8 mouse cellular contexts compared by ENCODE assay signal in the genomic region with DNA sequence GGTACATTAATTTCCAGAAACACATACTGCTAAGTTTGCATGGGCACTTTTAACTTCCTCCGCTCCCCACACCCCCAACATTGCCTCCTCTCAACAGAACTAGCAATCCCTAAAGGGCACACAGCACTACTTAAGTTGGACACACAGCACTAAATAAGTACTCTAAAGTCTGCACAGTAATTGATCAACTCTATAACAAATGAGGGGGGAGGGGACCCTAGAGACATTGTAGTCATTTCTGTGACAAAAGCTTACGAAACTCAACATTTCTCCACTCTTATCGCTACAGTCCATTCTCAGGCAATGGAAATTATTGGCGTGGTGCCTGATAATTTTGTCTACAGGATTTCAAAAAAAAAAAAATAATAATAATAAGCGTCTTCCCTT. TPM values are rescaled to one million over a fixed set of nuclear protein-coding genes. Genes with fewer than 3 reads are reported as not detected.
DNase-seq lines count a peak whose midpoint lies in the region; ATAC-seq lines count a peak whose summit lies in the region.

No protein-coding gene starts in this region.

- peak overlapping the region; percentile 86 for H3K27ac ChIP-seq in lung, embryonic 15.5 days
- H3K27ac ChIP-seq in embryonic facial prominence, embryonic 10.5 days (replicated peaks): 0 out of 2 replicates have a peak overlapping the region, but pooled peaks have one; percentile 44

- peaks cover 10% of the 10 kb centered on the region for H3K4me1 ChIP-seq in lung, embryonic 15.5 days
- peaks cover 23% of the 10 kb centered on the region for H3K4me1 ChIP-seq in embryonic facial prominence, embryonic 10.5 days

- peak overlapping the region; percentile 63 for H3K4me3 ChIP-seq in lung, embryonic 15.5 days
- H3K4me3 ChIP-seq in embryonic facial prominence, embryonic 10.5 days: peak overlapping the region; percentile 70

- no peaks in the 10 kb centered on the region for H3K9me3 ChIP-seq in lung, embryonic 15.5 days
- no peaks in the 10 kb centered on the region for H3K9me3 ChIP-seq in embryonic facial prominence, embryonic 10.5 days

- DNase-seq in lung, postnatal 25 days (ENCODE audit: low spot score): no peak
- no peak for DNase-seq in embryonic facial prominence, embryonic 10.5 days (ENCODE audit: low spot score)
- DNase-seq in heart, postnatal 10 days: peak; percentile 43 to 51
- DNase-seq in lung, postnatal 36 days: peak; percentile 43
- DNase-seq in frontal cortex, postnatal 10 days (ENCODE audit: low spot score in 2 of 2): no peak
- DNase-seq in urinary bladder, adult 18-20 months (ENCODE audit: low spot score in 2 of 2): no peak

- no peak for ATAC-seq in lung, embryonic 15.5 days (ENCODE audit: borderline replicate concordance, extremely low read depth, low FRiP score, low TSS enrichment)
- ATAC-seq in monocyte, adult 5-6 weeks (replicated peaks; ENCODE audit: insufficient number of reproducible peaks, low FRiP score, low TSS enrichment, poor library complexity, severe bottlenecking): no peak

- intact Hi-C loops in heart, postnatal 10 days (cut with DNase I): loop anchor here (1.0 kb wide), 1 partner anchor 52 kb away; no protein-coding TSS in a partner anchor

- H3K4me2 ChIP-seq in lung, embryonic 15.5 days: peak overlapping the region; percentile 90

- H3K27me3 ChIP-seq in lung, embryonic 15.5 days: no peaks in the 10 kb centered on the region; the same call in 1 of the 2 replicates
- peaks cover 10% of the 10 kb centered on the region for H3K27me3 ChIP-seq in embryonic facial prominence, embryonic 10.5 days (replicated peaks; ENCODE audit: low read depth, poor library complexity, severe bottlenecking)

- peak overlapping the region; percentile 74 for H3K9ac ChIP-seq in lung, embryonic 15.5 days

- no peaks in the 10 kb centered on the region for H3K36me3 ChIP-seq in lung, embryonic 15.5 days
- peaks cover 10% of the 10 kb centered on the region; the same call in 1 of the 2 replicates for H3K36me3 ChIP-seq in embryonic facial prominence, embryonic 10.5 days (replicated peaks)

- 3% methylated on average over 5 of the region's 5 CpGs for WGBS in lung, embryonic 15.5 days
- WGBS in embryonic facial prominence, embryonic 10.5 days: 10% methylated on average over 5 of the region's 5 CpGs

RNA-seq across cellular contexts. Expression of a gene that starts 0.8 kb away (rescaled TPM):
- polyA plus RNA-seq in lung, embryonic 15.5 days (2015; fragmentation: Nextera tagmentation; extraction: Ambion mirVana): 32.0 and 34.2 TPM in 2 replicates
- 10.8 and 11.2 TPM in 2 replicates for polyA plus RNA-seq in embryonic facial prominence, embryonic 10.5 days (2016; fragmentation: Nextera tagmentation; extraction: Ambion mirVana)
- 10 to 100 TPM; 74.8 to 95.8 TPM for total RNA-seq in heart, postnatal 10 days (2021)
- total RNA-seq in monocyte, adult 5-6 weeks (2017): 37.8 to 51.4 TPM (median 40.3 TPM) in 3 replicates

Comparison
In these comparisons a context has a peak if more than half of its experiments do, and no peak if none do; other contexts are left out.
1. DNase-seq: peak in heart, postnatal 10 days (2 of 2) and lung, postnatal 36 days (single experiment); none in lung, postnatal 25 days (single experiment), embryonic facial prominence, embryonic 10.5 days (single experiment), frontal cortex, postnatal 10 days (0 of 2) and urinary bladder, adult 18-20 months (0 of 2).